Mouse (Mus musculus): ENCODE measurements around the gene Tuba4a. TPM values are rescaled to one million over a fixed set of nuclear protein-coding genes. Genes with fewer than 3 reads are reported as not detected.

The Tuba4a gene
- total and polyA plus RNA-seq, 3 experiments = 180 to 294 (median 192) TPM

GRCm38 (mm10) chr1:75222926-75223325 is 3.3 kb upstream of the Tuba4a start:
- Histone ChIP-seq H3K27me3 (replicated peaks) (peaks cover 4% of the 10 kb centered on the region), H3K27ac (ENCODE audit: insufficient read depth, low read depth) (no peak overlapping the region), H3K9me3 (replicated peaks; ENCODE audit: low read length) (peaks cover 2% of the 10 kb centered on the region), H3K9ac (ENCODE audit: insufficient read depth, low read depth) (peak overlapping the region; percentile 75; the same call in 1 of the 2 replicates), H3K4me1 (ENCODE audit: control insufficient read depth in 1 of 2, insufficient read depth in 2 of 2) (peaks cover 15 to 35% of the 10 kb centered on the region in 2 experiments), H3K4me2 (ENCODE audit: insufficient read depth, low read depth, poor library complexity, severe bottlenecking) (peak overlapping the region; percentile 55), H3K4me3 (replicated peaks in 1 of 3; ENCODE audit: low read depth in 2 of 3, low read length in 2 of 3, poor library complexity in 1 of 3) (no peak overlapping the region), H3K36me3 (replicated peaks in 1 of 2; ENCODE audit: control insufficient read depth in 1 of 2, insufficient read depth in 1 of 2, low read length in 1 of 2) (no peaks in the 10 kb centered on the region), H3K79me2 (replicated peaks; ENCODE audit: control insufficient read depth, extremely low read depth, insufficient read depth, poor library complexity, severe bottlenecking) (peaks cover 10% of the 10 kb centered on the region)
- TF ChIP-seq MEF2A (IDR thresholded peaks at IDR 0.05; ENCODE audit: borderline replicate concordance, low read depth, low read length) (no peak), POLR2AphosphoS2 (IDR thresholded peaks at IDR 0.05; ENCODE audit: low read depth, low read length) (no peak), MXI1 (IDR thresholded peaks at IDR 0.05; ENCODE audit: low read depth, low read length) (no peak), JUN (IDR thresholded peaks at IDR 0.05; ENCODE audit: insufficient read depth, low read depth, low read length) (no peak), PAX5 (IDR thresholded peaks at IDR 0.05; ENCODE audit: low read length) (no peak), JUND (conservative IDR thresholded peaks at IDR 0.05; ENCODE audit: low read depth, low read length) (no peak), KAT2A (IDR thresholded peaks at IDR 0.05; ENCODE audit: insufficient replicate concordance, low read length) (no peak), HCFC1 (IDR thresholded peaks at IDR 0.05; ENCODE audit: low read depth, low read length) (no peak), CHD2 (IDR thresholded peaks at IDR 0.05; ENCODE audit: low read length) (peak; percentile 73), ZNF384 (IDR thresholded peaks at IDR 0.05; ENCODE audit: low read depth, low read length) (no peak), RCOR1 (conservative IDR thresholded peaks at IDR 0.05; ENCODE audit: low read depth, low read length) (no peak), IRF4 (IDR thresholded peaks at IDR 0.05; ENCODE audit: low read depth, low read length) (0 out of 2 replicates have a peak, but pooled peaks have one; percentile 7), MAFK (IDR thresholded peaks at IDR 0.05; ENCODE audit: insufficient replicate concordance, low read length) (no peak), TBP (conservative IDR thresholded peaks at IDR 0.05; ENCODE audit: low read depth, low read length) (no peak)
- dilution Hi-C loops (cut with MboI; ENCODE audit: extremely low pct_ligation_motif_present, extremely low pct_unique_long_range_greater_than_20kb, low sequenced_read_pairs) = no loop called here
- no peak for DNase-seq (ENCODE audit: extremely low read depth)
- in situ Hi-C loops (cut with MboI; ENCODE audit: low pct_ligation_motif_present, low pct_unique_long_range_greater_than_20kb, low sequenced_read_pairs) = no loop called here

- Histone ChIP-seq H3K9me3 (replicated peaks; ENCODE audit: low read length) (peaks cover 2% of the 10 kb centered on the region), H3K4me2 (ENCODE audit: insufficient read depth, low read depth, poor library complexity, severe bottlenecking) (no peak overlapping the region), H3K9ac (ENCODE audit: insufficient read depth, low read depth) (no peak overlapping the region), H3K36me3 (replicated peaks in 1 of 2; ENCODE audit: control insufficient read depth in 1 of 2, insufficient read depth in 1 of 2, low read length in 1 of 2) (peaks cover 3 to 11% of the 10 kb centered on the region in 2 experiments), H3K4me1 (ENCODE audit: control insufficient read depth in 1 of 2, insufficient read depth in 2 of 2) (peaks cover 23 to 49% of the 10 kb centered on the region in 2 experiments), H3K27me3 (replicated peaks) (no peaks in the 10 kb centered on the region), H3K27ac (ENCODE audit: insufficient read depth, low read depth) (no peak overlapping the region), H3K4me3 (replicated peaks in 1 of 3; ENCODE audit: low read depth in 2 of 3, low read length in 2 of 3, poor library complexity in 1 of 3) (no peak overlapping the region), H3K79me2 (replicated peaks; ENCODE audit: control insufficient read depth, extremely low read depth, insufficient read depth, poor library complexity, severe bottlenecking) (peaks cover 24% of the 10 kb centered on the region)
- DNase-seq (ENCODE audit: extremely low read depth) = no peak
- dilution Hi-C loops (cut with MboI; ENCODE audit: extremely low pct_ligation_motif_present, extremely low pct_unique_long_range_greater_than_20kb, low sequenced_read_pairs) (no loop called here), in situ Hi-C loops (cut with MboI; ENCODE audit: low pct_ligation_motif_present, low pct_unique_long_range_greater_than_20kb, low sequenced_read_pairs) (no loop called here)
- TF ChIP-seq ZNF384 (IDR thresholded peaks at IDR 0.05; ENCODE audit: low read depth, low read length) (no peak), TBP (conservative IDR thresholded peaks at IDR 0.05; ENCODE audit: low read depth, low read length) (no peak), UBTF (IDR thresholded peaks at IDR 0.05; ENCODE audit: low read depth, low read length) (no peak), USF1 (IDR thresholded peaks at IDR 0.05; ENCODE audit: low read depth, low read length) (no peak), MAZ (IDR thresholded peaks at IDR 0.05; ENCODE audit: low read depth, low read length) (no peak)
Observed at GRCm38 (mm10) chr1:75221538-75221937, 1.9 kb upstream of the Tuba4a start.
